Mouse (Mus musculus) liver, embryonic 11.5 days (tissue): ENCODE data around the gene Myadm. TPM values are rescaled to one million over a fixed set of nuclear protein-coding genes. Genes with fewer than 3 reads are reported as not detected.
"Not testable (repeated sequence)": the region's sequence is repeated elsewhere in the genome, so short reads cannot be mapped to it uniquely, and the experiment has no call there.

ENCODE experiments used
- ATAC-seq: fragments of 200-750 bp; cut with Nextera tagmentation; replicated peaks from 2 replicates; pipeline ENCODE4 v1.8.0; 2017; ENCODE audit warnings: moderate number of reproducible peaks, mild to moderate bottlenecking, moderate TSS enrichment, moderate library complexity; ENCODE audit not compliant: low FRiP score
- DNase-seq: peaks from one replicate; pipeline ENCODE4 v3.0.0-alpha.2; 2017; ENCODE audit warnings: low spot score
- H3K27ac ChIP-seq: fragments of 300-500 bp; sonication (generic); 2 replicates; pipeline ENCODE4 v1.5.1; 2014; ENCODE audit warnings: mild to moderate bottlenecking, low read depth, low read length, control low read depth
- H3K27me3 ChIP-seq: fragments of 300-500 bp; sonication (generic); replicated peaks from 2 replicates; pipeline ENCODE4 v1.6.1; 2014; ENCODE audit warnings: low read length, mixed read lengths; ENCODE audit not compliant: control insufficient read depth, insufficient read depth
- H3K36me3 ChIP-seq: fragments of 300-500 bp; sonication (generic); 2 replicates; pipeline ENCODE4 v1.6.1; 2014; ENCODE audit warnings: mild to moderate bottlenecking, low read length, moderate library complexity, mixed read lengths; ENCODE audit not compliant: control insufficient read depth, insufficient read depth
- H3K4me1 ChIP-seq: fragments of 300-500 bp; sonication (generic); replicated peaks from 2 replicates; pipeline ENCODE4 v1.6.1; 2014; ENCODE audit warnings: low read length, mixed read lengths; ENCODE audit not compliant: control insufficient read depth, insufficient read depth
- H3K4me2 ChIP-seq: fragments of 300-500 bp; sonication (generic); 2 replicates; pipeline ENCODE4 v1.6.1; 2014; ENCODE audit warnings: mild to moderate bottlenecking, control low read depth, moderate library complexity
- H3K4me3 ChIP-seq: fragments of 300-500 bp; sonication (generic); 2 replicates; pipeline ENCODE4 v1.5.1; 2014; ENCODE audit warnings: low read depth, low read length, control low read depth
- H3K9ac ChIP-seq: fragments of 300-500 bp; sonication (generic); 2 replicates; pipeline ENCODE4 v1.6.1; 2014; ENCODE audit warnings: low read depth, low read length, control low read depth
- H3K9me3 ChIP-seq: fragments of 300-500 bp; sonication (generic); 2 replicates; pipeline ENCODE4 v1.6.1; 2016; ENCODE audit warnings: low read length, inconsistent platforms, mixed read lengths; ENCODE audit not compliant: control insufficient read depth
- WGBS: fragments of 180-500 bp; shearing (Covaris S2); extraction: QIAGEN DNeasy Blood & Tissue Kit; methylation state at CpG from one replicate; pipeline ENCODE4 v1.1.7; 2014; 5-methylcytosine and 5-hydroxymethylcytosine counted together
- polyA plus RNA-seq: library from polyadenylated mRNA; unstranded; fragments of >200 nt; fragmentation: Nextera tagmentation; extraction: Ambion mirVana; gene quantifications from 2 replicates; pipeline ENCODE4 v1.2.1, GENCODE M21; 2014

Gene Myadm
- polyA plus RNA-seq, 1 experiment from 2014 or later = 31.3 TPM

DNA sequence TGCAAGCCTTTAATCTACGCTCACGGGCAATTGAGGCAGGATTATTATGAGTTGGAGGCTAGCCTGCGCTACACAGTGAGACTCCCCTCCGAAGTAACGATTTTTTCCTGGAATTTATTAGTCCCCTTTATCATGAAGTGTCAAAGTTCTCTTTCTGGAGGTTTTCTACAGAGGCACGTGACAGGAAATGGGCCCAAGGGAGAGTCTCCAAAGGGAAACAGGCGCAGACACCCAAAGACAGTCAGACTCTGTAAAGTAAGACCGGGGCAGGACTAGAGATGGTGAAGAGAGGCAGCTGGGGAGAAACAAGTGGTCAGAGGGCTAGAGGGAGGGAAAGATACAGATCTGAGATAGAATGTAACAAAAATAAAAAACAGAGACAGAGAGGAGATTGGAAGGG is 21.0 kb upstream of the Myadm start:
- H3K27me3 ChIP-seq = peaks cover 11% of the 10 kb centered on the region
- H3K9ac ChIP-seq = no peak overlapping the region
- H3K36me3 ChIP-seq = no peaks in the 10 kb centered on the region
- no peak overlapping the region for H3K4me3 ChIP-seq
- H3K4me1 ChIP-seq = no peaks in the 10 kb centered on the region
- no peak overlapping the region for H3K4me2 ChIP-seq
- WGBS = 53% methylated on average over 8 of the region's 8 CpGs
- no peak overlapping the region for H3K27ac ChIP-seq
- no peaks in the 10 kb centered on the region for H3K9me3 ChIP-seq
- DNase-seq (no peak), ATAC-seq (no peak)

DNA sequence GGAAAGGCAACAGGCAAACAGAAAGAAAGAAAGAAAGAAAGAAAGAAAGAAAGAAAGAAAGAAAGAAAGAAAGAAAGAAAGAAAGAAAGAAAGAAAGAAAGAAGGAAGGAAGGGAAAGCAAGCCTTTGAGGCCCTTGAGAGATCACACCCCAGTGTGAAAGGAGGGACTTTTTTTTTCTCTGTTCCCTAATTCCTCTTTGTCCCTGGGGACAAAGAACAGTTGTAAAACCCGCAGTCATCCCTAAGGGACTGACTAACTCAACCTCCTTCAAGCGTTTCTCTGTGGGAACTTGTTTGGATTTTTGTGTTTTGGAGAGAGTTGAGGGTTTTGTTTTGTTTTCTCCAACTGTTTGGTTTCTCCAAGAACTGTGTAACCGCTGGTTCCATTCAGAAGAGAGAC is 20.6 kb upstream of the Myadm start:
- Histone ChIP-seq H3K9ac (no peak overlapping the region), H3K36me3 (no peaks in the 10 kb centered on the region), H3K27me3 (peaks cover 11% of the 10 kb centered on the region), H3K9me3 (no peaks in the 10 kb centered on the region), H3K4me2 (no peak overlapping the region), H3K4me3 (no peak overlapping the region), H3K4me1 (no peaks in the 10 kb centered on the region), H3K27ac (no peak overlapping the region)
- DNase-seq (no peak), ATAC-seq (no peak)
- 45% methylated on average over 3 of the region's 3 CpGs for WGBS

DNA sequence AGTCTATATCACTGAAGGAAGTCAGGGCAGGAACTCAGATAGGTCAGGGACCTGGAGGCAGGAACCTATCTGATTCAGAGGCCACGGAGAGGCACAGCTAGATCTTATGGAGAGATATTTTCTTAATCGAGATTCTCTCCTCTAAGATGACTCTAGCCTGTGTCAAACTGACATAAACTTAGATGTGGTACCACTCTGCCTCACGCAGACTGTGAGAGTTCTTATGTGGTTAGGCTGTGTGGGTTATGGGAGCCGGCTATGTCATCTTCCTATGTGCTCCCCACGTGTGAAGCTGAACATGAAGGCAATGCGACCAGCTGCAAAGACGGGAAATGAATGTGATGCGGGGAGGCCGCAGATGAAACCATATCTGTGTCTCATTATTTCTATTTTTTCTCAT is 16.7 kb upstream of the Myadm start:
- Histone ChIP-seq H3K27me3 (no peaks in the 10 kb centered on the region), H3K4me2 (no peak overlapping the region), H3K36me3 (no peaks in the 10 kb centered on the region), H3K27ac (no peak overlapping the region), H3K4me1 (no peaks in the 10 kb centered on the region), H3K9ac (no peak overlapping the region), H3K4me3 (no peak overlapping the region), H3K9me3 (no peaks in the 10 kb centered on the region)
- WGBS = 72% methylated on average over 9 of the region's 9 CpGs
- ATAC-seq (no peak), DNase-seq (no peak)

DNA sequence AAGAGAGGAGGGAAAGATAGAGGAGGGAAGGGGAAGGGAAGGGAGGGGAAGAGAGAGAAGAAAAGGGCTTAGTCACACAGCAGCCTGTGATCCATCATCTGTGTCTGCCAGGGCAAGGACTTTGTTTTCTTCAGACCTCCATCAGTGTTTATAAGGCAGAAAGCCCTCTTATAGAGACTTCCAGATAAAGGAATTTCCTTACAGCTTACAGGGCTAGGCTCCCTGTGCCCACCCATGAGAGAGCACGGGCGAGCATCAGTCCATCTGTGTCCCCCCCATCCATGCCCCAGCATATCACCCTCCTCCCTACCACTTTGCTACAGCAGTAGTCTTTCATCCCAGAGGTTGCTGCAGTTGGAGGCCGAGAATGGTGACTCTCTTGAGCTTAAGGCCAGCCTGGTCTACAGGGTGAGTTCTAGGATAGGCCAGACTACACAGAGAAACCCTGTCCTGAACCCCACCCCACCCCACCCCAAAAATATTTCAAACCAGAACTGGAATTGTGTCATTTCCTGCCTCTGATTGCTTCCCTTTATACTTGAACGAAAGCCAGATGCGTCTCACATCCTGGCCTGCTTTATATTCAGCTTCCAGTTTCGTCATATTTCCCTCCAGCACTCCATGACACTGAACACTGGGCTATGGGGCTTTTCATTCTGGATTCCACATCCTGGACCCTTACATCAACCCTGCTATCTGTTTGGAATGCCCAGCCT is 13.3 kb upstream of the Myadm start:
- Histone ChIP-seq H3K4me2 (no peak overlapping the region), H3K4me1 (no peaks in the 10 kb centered on the region), H3K9me3 (no peaks in the 10 kb centered on the region), H3K9ac (no peak overlapping the region), H3K4me3 (no peak overlapping the region), H3K27me3 (no peaks in the 10 kb centered on the region), H3K27ac (peak overlapping the region; percentile 20; the same call in 1 of the 2 replicates), H3K36me3 (no peaks in the 10 kb centered on the region)
- 42% methylated on average over 6 of the region's 6 CpGs for WGBS
- peak; percentile 51; the same call in 1 of the 2 replicates for ATAC-seq
- no peak for DNase-seq

DNA sequence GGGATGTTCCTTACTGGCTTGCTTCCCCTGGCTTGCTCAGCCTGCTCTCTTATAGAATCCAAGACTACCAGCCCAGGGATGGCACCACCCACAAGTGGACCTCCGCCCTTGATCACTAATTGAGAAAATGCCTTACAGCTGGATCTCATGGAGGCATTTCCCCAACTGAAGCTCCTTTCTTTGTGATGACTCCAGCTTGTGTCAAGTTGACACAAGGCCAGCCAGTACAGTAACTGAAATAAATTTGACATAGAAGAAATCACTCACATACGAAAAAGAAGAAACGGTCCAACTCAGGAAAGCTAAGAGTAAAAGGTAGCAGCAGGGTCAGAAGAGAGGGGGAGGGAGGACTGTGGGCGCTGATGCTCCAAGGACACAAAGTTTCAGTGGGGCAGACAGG is 12.1 kb upstream of the Myadm start:
- not testable (repeated sequence) for H3K36me3 ChIP-seq, H3K27ac ChIP-seq, ATAC-seq, H3K9ac ChIP-seq, H3K9me3 ChIP-seq, DNase-seq, H3K4me2 ChIP-seq, H3K4me1 ChIP-seq, H3K4me3 ChIP-seq, H3K27me3 ChIP-seq
- 60% methylated on average over 4 of the region's 4 CpGs for WGBS

DNA sequence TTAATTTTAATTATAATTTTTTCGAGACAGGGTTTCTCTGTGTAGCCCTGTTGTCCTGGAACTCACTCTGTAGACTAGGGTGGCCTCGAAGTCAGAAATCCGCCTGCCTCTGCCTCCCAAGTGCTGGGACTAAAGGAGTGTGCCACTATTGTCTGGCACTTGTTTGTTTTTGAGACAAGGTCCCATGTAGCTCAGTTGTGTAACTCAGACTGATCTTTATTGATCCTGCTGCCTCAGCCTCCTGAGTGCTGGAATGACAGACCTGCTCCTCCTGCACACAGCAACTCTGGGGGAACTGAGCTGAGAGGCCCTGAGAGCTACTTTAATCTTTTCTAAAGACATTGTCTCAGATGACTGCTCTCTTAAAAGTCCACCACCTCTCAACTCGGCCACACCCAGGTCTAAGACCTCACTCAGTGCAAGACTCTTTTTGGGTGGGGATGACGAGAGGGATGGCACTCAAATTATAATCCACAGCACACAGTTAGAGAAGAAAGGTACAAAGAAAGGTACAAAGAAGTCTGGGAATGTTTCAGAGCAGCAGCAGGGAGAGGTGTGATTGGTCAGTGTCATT is 8.7 kb upstream of the Myadm start:
- Histone ChIP-seq H3K4me2 (no peak overlapping the region), H3K4me1 (no peaks in the 10 kb centered on the region), H3K27me3 (no peaks in the 10 kb centered on the region), H3K36me3 (no peaks in the 10 kb centered on the region), H3K27ac (no peak overlapping the region), H3K9me3 (no peaks in the 10 kb centered on the region), H3K9ac (no peak overlapping the region), H3K4me3 (no peak overlapping the region)
- no peak for ATAC-seq
- WGBS = 70% methylated on average over 5 of the region's 5 CpGs
- no peak for DNase-seq

DNA sequence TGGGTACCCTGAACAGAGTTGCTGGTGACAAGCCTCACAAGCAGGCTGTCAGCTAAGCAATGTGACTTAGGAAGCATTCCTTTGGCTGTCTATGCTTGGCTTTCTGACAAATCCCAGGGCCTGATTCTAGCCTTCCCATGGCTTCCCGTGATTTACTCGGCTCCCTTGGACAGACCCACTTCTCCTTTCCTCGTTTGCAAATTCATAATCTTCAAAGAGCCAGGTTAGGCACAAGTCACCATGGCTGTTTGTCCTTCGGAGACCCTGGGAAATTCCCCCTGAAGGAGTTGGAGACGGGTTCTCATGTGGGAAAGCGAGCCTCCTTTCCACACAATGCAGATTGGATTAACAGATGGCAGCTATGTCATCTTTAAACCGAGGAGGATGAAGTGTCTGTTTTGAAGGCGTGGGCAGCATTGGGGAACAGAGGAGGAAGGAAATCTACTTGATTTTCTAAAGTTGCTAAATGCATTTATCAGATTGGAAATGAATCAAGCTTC is 8.2 kb upstream of the Myadm start:
- no peak overlapping the region for H3K4me2 ChIP-seq
- ATAC-seq = no peak

DNA sequence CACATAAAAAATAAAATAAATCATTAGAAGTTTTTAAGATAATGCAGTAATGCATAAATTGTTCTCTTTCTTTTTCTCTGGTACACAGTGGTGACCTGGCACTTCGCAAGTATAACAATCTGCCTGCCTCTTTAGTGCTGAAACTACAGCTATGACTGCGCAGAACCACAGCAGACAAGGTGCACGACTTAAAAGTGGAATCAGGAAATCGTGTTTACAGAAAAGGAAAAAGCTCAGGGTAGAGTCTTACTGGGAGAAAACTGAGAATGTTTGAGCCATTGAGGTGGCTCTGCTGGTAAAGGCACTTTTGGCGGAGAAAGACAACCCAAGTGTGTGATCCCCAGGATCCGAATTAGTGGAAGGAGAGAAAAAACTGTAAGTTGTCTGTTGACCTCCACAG is 7.1 kb upstream of the Myadm start:
- WGBS = 74% methylated on average over 6 of the region's 6 CpGs
- no peak for ATAC-seq
- H3K27me3 ChIP-seq = no peaks in the 10 kb centered on the region

More for the DNA sequence above, 8.2 kb upstream of the Myadm start:
- no peak overlapping the region for H3K9ac ChIP-seq
- H3K27me3 ChIP-seq = no peaks in the 10 kb centered on the region
- H3K27ac ChIP-seq = no peak overlapping the region
- no peaks in the 10 kb centered on the region for H3K9me3 ChIP-seq
- no peaks in the 10 kb centered on the region for H3K36me3 ChIP-seq
- H3K4me3 ChIP-seq = no peak overlapping the region
- 48% methylated on average over 8 of the region's 8 CpGs for WGBS
- no peaks in the 10 kb centered on the region for H3K4me1 ChIP-seq
- no peak for DNase-seq

More for the DNA sequence above, 7.1 kb upstream of the Myadm start:
- Histone ChIP-seq H3K36me3 (no peaks in the 10 kb centered on the region), H3K4me2 (no peak overlapping the region), H3K9me3 (no peaks in the 10 kb centered on the region), H3K4me3 (no peak overlapping the region), H3K4me1 (no peaks in the 10 kb centered on the region), H3K9ac (no peak overlapping the region), H3K27ac (no peak overlapping the region)
- DNase-seq = no peak
